Mouse (Mus musculus) hematopoietic stem cell, adult 5-6 weeks (primary cell): ENCODE data around the gene Cd164l2. TPM values are rescaled to one million over a fixed set of nuclear protein-coding genes. Genes with fewer than 3 reads are reported as not detected.

ENCODE experiments used
- ATAC-seq, 2 experiments: fragments of 125-278 bp in 1 of 2; replicated peaks in 1 of 2; 2 replicates each; pipeline ENCODE4 v1.8.0; 2016 to 2017; ENCODE audit warnings: inconsistent platforms in 2 of 2, mild to moderate bottlenecking in 2 of 2, moderate number of reproducible peaks in 2 of 2, low read depth in 1 of 2, moderate TSS enrichment in 1 of 2; ENCODE audit not compliant: low FRiP score in 2 of 2, poor library complexity in 2 of 2, severe bottlenecking in 2 of 2, insufficient read depth in 1 of 2, low TSS enrichment in 1 of 2
- total RNA-seq: library from RNA; stranded (forward); fragments of 172-1452, 232-1000 nt; gene quantifications from 2 replicates; pipeline ENCODE4 v1.2.3, GENCODE M21; 2017

The Cd164l2 gene
- total RNA-seq, 1 experiment from 2014 or later, result not detected

GRCm38 (mm10) chr4:133240934-133241908, 29.3 kb downstream of the Cd164l2 start:
- peak; percentile 71 to 80 for ATAC-seq

DNA sequence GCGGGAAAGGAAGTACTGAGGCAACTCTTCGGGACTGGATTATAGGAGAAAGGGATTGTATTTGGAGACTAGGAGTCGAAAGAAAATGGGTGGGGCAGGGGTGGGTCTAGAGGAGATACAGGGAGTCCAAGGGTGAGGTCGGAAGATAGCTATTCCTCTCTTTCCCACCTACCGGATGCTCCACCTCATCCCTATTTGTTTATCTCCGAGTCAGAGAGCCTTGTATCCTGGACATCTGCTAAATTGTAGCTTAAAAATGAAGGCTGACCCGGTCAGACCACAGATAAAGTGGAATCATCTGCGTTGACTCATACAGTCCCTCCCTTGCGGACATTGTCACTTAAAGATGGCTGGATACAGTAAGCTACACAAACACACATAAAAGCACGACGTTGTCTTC, 30.0 kb downstream of the Cd164l2 start:
- no peak for ATAC-seq

GRCm38 (mm10) chr4:133242710-133243109, 30.8 kb downstream of the Cd164l2 start:
- ATAC-seq, result no peak

- no peak for ATAC-seq
Observed at GRCm38 (mm10) chr4:133243538-133243937, 31.6 kb downstream of the Cd164l2 start.

GRCm38 (mm10) chr4:133244289-133244688, 32.4 kb downstream of the Cd164l2 start:
- no peak for ATAC-seq

DNA sequence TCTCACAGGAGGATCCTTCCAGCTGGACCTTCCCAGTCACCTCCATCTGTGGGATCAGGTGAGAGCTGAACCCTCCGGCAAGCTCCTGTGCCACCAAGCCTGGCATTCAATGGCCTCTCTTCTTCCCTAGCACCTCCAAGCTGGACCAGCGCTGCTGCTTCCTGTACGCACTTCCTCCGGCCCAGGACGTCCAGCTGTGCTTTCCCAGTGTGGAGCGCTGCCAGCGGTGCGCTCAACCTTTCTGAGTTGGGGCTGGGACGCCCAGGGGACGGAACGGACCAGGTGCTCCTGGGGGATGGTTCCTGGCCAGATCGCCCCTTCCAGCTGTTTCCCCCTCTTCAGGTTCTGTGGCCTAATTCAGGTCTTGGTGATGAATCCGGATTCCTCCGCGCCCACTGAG, 35.1 kb downstream of the Cd164l2 start:
- no peak for ATAC-seq

DNA sequence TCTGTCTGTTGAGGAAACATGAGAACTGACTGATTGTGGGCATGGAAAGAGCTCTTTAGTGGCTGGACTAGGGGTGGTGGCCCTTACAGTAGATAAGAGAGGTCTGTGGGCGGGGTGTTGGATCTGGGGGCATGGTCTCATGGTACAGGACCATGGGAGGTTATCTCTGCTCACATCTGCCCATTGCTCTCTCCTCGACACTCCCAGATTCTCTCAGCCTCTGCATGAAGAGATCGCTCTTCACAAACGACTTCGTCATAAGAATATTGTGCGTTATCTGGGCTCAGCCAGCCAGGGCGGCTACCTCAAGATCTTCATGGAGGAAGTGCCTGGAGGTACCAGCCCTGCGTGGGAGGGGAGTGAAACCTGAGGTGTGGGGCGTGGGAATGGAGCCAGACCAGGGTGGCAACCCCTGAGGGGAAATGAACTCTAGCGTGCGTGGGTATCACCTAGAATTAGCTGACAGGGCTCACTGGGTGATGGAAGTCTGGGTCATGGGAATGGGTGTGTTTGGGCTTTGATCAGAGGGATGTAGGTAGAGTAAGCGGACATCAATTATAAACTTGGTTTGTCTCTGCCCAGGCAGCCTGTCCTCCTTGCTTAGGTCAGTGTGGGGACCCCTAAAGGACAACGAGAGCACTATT, 36.0 kb downstream of the Cd164l2 start:
- peak in 1 of 2 experiments; percentile 29; a peak in 1 of 4 replicates for ATAC-seq

GRCm38 (mm10) chr4:133250609-133251008, 38.7 kb downstream of the Cd164l2 start:
- peak; percentile 56 to 57; a peak in 2 of 4 replicates for ATAC-seq

- no peak for ATAC-seq
Observed at GRCm38 (mm10) chr4:133251214-133251613, 39.3 kb downstream of the Cd164l2 start.

- no peak for ATAC-seq
Observed at GRCm38 (mm10) chr4:133252089-133252488, 40.2 kb downstream of the Cd164l2 start.

GRCm38 (mm10) chr4:133253412-133253811, 41.5 kb downstream of the Cd164l2 start:
- no peak for ATAC-seq

DNA sequence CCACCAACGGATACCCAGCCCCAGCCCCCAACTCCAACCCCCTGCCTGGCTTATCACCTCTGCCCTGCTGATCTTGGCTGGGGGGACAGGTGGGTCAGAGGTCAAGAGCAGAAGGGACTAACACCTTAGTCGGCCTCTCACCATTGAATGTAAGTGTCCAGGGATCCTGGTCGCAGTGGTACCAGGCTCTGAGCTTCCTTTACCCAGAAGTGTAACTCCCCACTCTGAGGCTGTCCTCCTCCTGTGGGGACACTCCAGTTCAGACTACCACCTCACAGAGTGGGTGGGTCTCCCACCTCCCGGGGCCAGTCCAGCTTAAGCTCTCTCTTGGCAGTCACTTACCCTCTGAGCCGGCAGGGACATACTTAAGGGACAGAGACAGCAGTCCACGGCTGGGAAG, 43.5 kb downstream of the Cd164l2 start:
- no peak for ATAC-seq

DNA sequence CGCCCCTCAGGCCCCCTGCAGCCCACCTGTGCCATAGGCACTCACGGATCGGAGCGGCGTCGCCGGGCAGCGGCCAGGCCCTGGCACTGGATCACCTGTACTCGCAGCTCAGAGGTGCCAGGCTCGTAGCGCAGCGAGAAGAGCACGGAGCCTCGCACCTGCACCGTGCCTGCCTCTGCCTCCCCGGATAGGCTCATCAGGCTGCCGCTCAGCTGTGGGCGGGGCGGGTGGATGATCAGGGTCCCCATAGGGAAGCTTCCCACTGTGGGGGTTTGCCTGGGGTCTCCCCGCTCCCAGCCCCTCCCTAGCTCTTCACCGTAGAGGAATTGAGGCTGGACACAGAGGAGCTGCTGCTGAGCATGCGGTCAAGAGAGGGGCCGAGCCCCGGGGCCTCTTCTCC, 44.9 kb downstream of the Cd164l2 start:
- ATAC-seq, result no peak

DNA sequence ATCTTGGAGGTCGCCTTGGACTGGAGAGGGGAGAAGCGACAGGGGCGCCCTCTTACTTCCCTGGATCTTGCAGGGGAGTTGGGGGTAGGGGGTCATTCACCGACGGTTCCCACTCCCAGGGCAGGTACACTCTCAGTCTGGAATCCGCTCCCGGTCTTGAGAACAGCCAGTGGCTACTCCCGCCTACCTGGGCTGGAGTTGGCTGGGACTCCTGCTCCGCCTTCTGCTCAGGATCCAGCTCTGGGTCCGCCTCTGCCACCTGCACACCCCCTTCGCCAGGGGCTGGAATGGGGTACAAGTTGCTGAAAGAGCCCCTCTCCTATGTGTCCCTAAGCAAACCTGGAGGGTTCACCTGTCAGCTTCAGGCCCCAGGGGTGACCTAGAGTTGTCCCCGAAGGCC, 45.3 kb downstream of the Cd164l2 start:
- no peak for ATAC-seq

DNA sequence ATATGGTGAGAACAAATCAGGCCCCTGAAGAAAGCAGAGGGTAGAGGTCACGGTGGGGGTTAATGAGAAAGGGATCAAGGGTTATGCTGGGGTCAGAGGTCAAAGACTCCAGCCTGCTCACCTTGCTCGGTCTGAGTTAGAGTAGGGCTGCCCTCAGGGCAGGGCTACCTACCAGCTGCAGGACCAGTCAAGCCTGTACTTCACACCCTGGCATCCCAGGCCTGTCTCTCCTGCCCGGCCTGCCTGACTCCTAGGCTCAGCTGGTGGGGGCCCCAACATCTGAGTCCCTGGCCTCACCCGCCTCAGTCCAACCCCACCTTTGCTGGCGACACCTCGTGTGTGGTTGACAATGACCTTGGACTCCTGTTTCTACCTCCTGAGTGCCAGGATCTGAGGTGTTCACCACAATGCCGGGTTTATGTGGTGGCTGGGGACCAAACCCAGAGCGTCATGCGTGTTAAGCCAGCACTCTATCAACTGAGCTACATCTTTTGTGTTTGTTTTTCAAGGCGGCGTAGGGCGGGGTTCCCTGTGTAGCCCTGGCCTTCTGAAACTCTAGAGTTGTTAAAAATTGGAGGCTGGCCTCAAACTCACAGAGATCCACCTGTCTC, 46.0 kb downstream of the Cd164l2 start:
- no peak for ATAC-seq

- peak; percentile 15 to 41; a peak in 2 of 4 replicates for ATAC-seq
Observed at GRCm38 (mm10) chr4:133261641-133262374, 49.9 kb downstream of the Cd164l2 start.

GRCm38 (mm10) chr4:133262375-133262765, 50.4 kb downstream of the Cd164l2 start:
- ATAC-seq, result peak; percentile 44 to 61
